Mouse (Mus musculus) midbrain, embryonic 15.5 days (tissue): Measurements from ENCODE around the gene Ptprj. TPM values are rescaled to one million over a fixed set of nuclear protein-coding genes. Genes with fewer than 3 reads are reported as not detected.

ENCODE experiments used
- ATAC-seq: fragments of 200-750 bp; cut with Nextera tagmentation; replicated peaks from 2 replicates; pipeline ENCODE4 v1.8.0; 2017; ENCODE audit warnings: moderate TSS enrichment
- H3K27ac ChIP-seq: fragments of 300-500 bp; sonication (generic); 2 replicates; pipeline ENCODE4 v1.5.1; 2015; ENCODE audit warnings: mild to moderate bottlenecking, inconsistent platforms
- H3K27me3 ChIP-seq: fragments of 300-500 bp; sonication (generic); replicated peaks from 2 replicates; pipeline ENCODE4 v1.6.1; 2015; ENCODE audit warnings: inconsistent platforms
- H3K36me3 ChIP-seq: fragments of 300-500 bp; sonication (generic); replicated peaks from 2 replicates; pipeline ENCODE4 v1.6.1; 2015; ENCODE audit warnings: inconsistent platforms
- H3K4me1 ChIP-seq: fragments of 300-500 bp; sonication (generic); 2 replicates; pipeline ENCODE4 v1.6.1; 2015; ENCODE audit warnings: inconsistent platforms
- H3K4me2 ChIP-seq: fragments of 300-500 bp; sonication (generic); 2 replicates; pipeline ENCODE4 v1.6.1; 2015; ENCODE audit warnings: inconsistent platforms, mild to moderate bottlenecking, moderate library complexity
- H3K4me3 ChIP-seq: fragments of 300-500 bp; sonication (generic); 2 replicates; pipeline ENCODE4 v1.5.1; 2015; ENCODE audit warnings: mild to moderate bottlenecking, inconsistent platforms
- H3K9ac ChIP-seq: fragments of 300-500 bp; sonication (generic); 2 replicates; pipeline ENCODE4 v1.6.1; 2015; ENCODE audit warnings: mild to moderate bottlenecking, inconsistent platforms
- H3K9me3 ChIP-seq: fragments of 300-500 bp; sonication (generic); 2 replicates; pipeline ENCODE4 v1.6.1; 2016; ENCODE audit warnings: inconsistent platforms
- WGBS: fragments of 180-500 bp; shearing (Covaris S2); methylation state at CpG from one replicate; pipeline ENCODE4 v1.1.7; 2015; ENCODE audit warnings: mixed read lengths; 5-methylcytosine and 5-hydroxymethylcytosine counted together
- polyA plus RNA-seq: library from polyadenylated mRNA; unstranded; fragments of >200 nt; fragmentation: Nextera tagmentation; extraction: Ambion mirVana; gene quantifications from 2 replicates; pipeline ENCODE4 v1.2.1, GENCODE M21; 2015

The Ptprj gene
- polyA plus RNA-seq, 1 experiment from 2014 or later = 6.1 TPM

DNA sequence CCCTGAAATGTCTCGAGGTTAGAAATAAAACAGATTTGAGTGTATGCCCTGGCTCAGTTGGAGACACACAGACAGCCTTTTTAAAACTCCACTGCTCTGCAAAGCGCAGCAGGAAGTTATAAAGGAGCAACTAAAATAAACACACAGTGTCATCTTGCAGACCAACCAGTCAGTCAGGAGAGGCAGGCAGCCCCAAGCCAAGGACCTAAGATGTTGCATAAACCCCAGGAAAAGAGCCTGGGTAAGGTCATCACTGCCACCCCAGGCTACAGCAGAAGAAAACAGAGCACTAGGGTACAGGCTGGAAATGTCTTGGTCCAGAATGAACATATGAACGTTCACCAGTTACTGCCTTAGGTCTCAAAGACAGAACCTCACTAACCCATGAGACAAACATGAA, 78.7 kb downstream of the Ptprj start:
- Histone ChIP-seq H3K27ac (no peak overlapping the region), H3K4me2 (no peak overlapping the region), H3K27me3 (no peaks in the 10 kb centered on the region), H3K9ac (no peak overlapping the region), H3K4me3 (no peak overlapping the region), H3K36me3 (no peaks in the 10 kb centered on the region), H3K9me3 (no peaks in the 10 kb centered on the region), H3K4me1 (peaks cover 6% of the 10 kb centered on the region; the same call in 1 of the 2 replicates)
- ATAC-seq = no peak
- 87% methylated on average over 3 of the region's 3 CpGs for WGBS

DNA sequence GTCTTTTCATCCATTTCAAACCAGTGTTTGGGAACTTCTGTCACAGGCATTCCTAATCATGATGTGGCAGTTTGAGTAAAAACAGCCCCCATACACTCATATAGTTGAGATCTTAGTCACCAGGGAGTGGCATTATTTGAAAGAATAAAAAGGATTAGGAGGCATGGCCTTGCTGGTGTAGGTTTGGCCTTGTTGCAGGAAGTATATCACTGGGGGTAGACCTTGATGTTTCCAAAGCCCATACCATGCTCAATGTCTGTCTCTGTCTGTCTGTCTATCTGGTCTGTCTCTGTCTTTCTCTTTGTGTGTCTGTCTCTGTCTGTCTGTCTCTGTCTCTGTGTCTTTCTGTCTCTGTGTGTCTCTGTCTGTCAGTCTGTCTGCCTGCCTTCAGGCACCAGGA, 79.6 kb downstream of the Ptprj start:
- H3K9ac ChIP-seq = no peak overlapping the region
- H3K4me2 ChIP-seq = no peak overlapping the region
- no peak for ATAC-seq
- no peaks in the 10 kb centered on the region for H3K27me3 ChIP-seq
- H3K36me3 ChIP-seq = no peaks in the 10 kb centered on the region
- H3K4me3 ChIP-seq = no peak overlapping the region
- H3K9me3 ChIP-seq = no peaks in the 10 kb centered on the region
- peaks cover 1% of the 10 kb centered on the region; the same call in 1 of the 2 replicates for H3K4me1 ChIP-seq
- H3K27ac ChIP-seq = no peak overlapping the region

DNA sequence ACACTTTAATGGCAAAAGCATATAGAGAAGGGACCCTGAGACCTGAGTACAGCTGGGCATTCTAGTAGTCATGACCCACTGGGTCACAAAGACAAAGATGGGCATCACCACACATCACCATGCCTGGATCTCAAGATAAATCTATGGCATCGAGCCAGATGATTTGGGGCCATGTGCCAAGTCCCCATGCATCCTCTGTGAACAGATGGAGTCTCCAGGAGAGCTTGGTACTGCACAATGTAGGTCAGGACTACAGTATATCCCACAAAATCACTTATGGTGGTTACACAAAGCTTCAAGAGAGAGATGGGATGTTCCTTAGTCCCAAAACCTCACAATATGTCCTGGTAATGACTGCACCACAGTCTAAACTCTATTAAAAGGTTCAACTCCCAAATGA, 81.4 kb downstream of the Ptprj start:
- no peak overlapping the region for H3K9ac ChIP-seq
- H3K36me3 ChIP-seq = no peaks in the 10 kb centered on the region
- no peaks in the 10 kb centered on the region for H3K27me3 ChIP-seq
- no peaks in the 10 kb centered on the region; the same call in 1 of the 2 replicates for H3K4me1 ChIP-seq
- no peak for ATAC-seq
- H3K4me3 ChIP-seq = no peak overlapping the region
- no peaks in the 10 kb centered on the region for H3K9me3 ChIP-seq
- H3K27ac ChIP-seq = no peak overlapping the region
- WGBS = 88% methylated on average over 1 of the region's 1 CpGs
- no peak overlapping the region for H3K4me2 ChIP-seq

DNA sequence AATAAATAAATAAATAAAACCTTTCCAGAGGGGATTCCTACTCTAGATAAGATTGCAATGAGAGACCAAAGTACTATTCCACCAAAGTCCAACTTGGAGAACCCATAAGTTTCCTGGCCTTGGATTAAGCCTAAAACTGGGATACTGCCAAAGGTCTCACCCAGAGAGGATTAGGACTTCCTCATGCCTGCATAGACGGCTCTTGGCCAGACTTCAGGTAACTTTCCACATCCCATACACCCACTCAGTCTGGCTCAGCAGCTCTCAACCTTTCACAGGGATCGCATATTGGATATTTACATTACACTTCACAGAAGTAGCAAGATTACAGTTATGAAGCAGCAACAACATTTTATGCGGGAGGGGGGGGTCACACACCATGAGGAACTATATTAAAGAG, 82.9 kb downstream of the Ptprj start:
- no peak overlapping the region for H3K9ac ChIP-seq
- 82% methylated on average over 3 of the region's 3 CpGs for WGBS
- ATAC-seq = no peak
- no peak overlapping the region for H3K4me3 ChIP-seq
- H3K4me2 ChIP-seq = no peak overlapping the region
- H3K27ac ChIP-seq = no peak overlapping the region
- no peaks in the 10 kb centered on the region; the same call in 1 of the 2 replicates for H3K4me1 ChIP-seq
- no peaks in the 10 kb centered on the region for H3K9me3 ChIP-seq
- H3K36me3 ChIP-seq = no peaks in the 10 kb centered on the region
- H3K27me3 ChIP-seq = no peaks in the 10 kb centered on the region

DNA sequence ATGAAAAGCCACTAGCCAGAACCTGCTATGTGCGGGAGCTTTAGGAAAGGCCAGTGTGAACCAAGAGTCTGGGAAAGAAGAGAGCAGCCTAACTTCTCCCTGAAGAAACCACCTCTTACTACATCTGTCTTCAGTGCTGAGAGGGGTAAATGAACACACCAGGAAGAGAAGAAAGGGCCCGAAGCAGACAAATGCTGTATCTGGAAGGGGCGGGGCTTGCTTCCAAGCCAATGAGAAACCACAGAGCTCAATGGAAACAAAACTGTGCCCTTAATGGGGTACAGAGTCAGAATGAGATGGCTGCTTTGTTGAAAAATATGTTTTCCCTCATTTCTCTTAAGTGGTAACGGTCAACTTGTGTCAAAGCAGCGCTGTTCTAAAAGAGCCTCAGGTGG, 83.8 kb downstream of the Ptprj start:
- ATAC-seq = no peak
- no peaks in the 10 kb centered on the region for H3K27me3 ChIP-seq
- WGBS = 73% methylated on average over 5 of the region's 5 CpGs

DNA sequence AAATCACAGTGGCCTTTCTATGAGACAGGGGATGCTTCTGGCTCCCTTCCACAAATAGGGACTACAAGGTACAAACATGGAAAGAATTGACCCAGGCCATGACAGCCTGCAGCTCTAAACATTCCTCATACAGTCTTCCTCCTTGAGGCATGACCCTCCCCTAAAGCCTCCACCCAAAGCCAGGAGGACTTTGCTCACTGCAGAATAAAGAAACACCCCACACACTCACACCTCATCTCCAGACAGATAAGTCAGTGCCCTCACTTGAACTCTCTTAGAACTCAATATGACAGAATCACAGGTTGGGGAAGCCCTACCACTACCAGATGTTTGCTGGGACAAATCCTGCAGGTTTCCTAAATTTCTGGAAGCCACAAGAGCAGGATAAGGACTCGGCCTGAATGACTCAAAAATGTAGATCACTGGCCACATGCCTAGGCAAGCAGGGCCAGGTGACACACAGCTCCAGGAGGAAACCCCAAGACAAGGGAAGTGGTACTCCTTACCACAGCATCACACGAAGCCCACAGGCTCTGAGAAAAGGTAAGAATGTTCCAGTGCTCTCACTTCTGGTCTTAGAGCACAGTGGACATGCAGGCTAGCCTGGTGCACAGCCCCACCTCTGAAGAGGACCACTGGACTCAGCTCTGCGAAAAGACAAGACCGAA, 84.3 kb downstream of the Ptprj start:
- Histone ChIP-seq H3K36me3 (no peaks in the 10 kb centered on the region), H3K9me3 (no peaks in the 10 kb centered on the region), H3K27me3 (no peaks in the 10 kb centered on the region), H3K9ac (no peak overlapping the region), H3K4me2 (no peak overlapping the region), H3K4me1 (no peaks in the 10 kb centered on the region; the same call in 1 of the 2 replicates), H3K4me3 (no peak overlapping the region), H3K27ac (no peak overlapping the region)
- ATAC-seq = no peak
- WGBS = 89% methylated on average over 4 of the region's 4 CpGs

More for the DNA sequence above, 83.8 kb downstream of the Ptprj start:
- no peak overlapping the region for H3K27ac ChIP-seq
- no peaks in the 10 kb centered on the region; the same call in 1 of the 2 replicates for H3K4me1 ChIP-seq
- no peak overlapping the region for H3K4me3 ChIP-seq
- no peak overlapping the region for H3K9ac ChIP-seq
- H3K9me3 ChIP-seq = no peaks in the 10 kb centered on the region
- H3K36me3 ChIP-seq = no peaks in the 10 kb centered on the region
- H3K4me2 ChIP-seq = no peak overlapping the region

DNA sequence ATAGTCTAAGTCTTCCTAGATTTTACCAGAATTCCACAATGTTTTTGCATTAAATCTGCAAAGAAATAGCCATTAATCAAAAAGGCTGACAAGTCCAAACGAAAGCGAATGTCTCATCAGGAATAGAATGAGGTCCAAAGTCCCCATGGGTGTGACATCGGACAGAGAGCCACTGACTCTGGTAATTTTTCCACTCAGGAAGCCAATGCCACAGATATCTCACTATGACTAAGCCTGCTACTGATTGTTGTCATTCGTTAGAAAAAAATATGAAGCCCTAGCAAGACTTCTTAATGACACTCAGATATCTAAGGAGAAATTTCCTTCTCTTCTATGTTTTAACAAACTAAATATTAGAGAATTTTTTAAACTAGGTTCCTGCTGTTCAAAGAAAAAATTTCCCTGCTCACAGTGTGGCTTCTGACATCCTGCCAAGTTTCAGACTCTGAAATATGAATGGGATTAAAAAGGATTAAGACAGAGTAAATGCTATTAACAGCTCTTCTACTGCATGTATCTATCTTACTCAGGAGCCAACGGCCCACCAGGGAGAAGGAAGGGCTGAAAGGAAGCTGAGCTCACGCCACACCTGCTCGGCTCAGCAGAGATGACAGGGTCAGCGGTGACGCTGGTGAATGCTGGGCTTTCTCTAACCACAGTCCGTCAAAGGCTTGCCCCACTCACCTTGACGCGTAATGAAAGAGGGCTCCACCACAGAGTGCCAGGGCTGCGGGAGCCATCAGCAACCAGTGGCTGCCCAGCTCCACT, 90.0 kb downstream of the Ptprj start:
- no peak overlapping the region for H3K9ac ChIP-seq
- WGBS = 39% methylated on average over 13 of the region's 13 CpGs
- H3K4me2 ChIP-seq = peak overlapping the region; percentile 31
- H3K36me3 ChIP-seq = no peaks in the 10 kb centered on the region
- ATAC-seq = peak; percentile 73
- no peak overlapping the region for H3K4me3 ChIP-seq
- H3K9me3 ChIP-seq = no peaks in the 10 kb centered on the region
- H3K4me1 ChIP-seq = peaks cover 10% of the 10 kb centered on the region
- H3K27ac ChIP-seq = 0 out of 2 replicates have a peak overlapping the region, but pooled peaks have one; percentile 53
- H3K27me3 ChIP-seq = no peaks in the 10 kb centered on the region

DNA sequence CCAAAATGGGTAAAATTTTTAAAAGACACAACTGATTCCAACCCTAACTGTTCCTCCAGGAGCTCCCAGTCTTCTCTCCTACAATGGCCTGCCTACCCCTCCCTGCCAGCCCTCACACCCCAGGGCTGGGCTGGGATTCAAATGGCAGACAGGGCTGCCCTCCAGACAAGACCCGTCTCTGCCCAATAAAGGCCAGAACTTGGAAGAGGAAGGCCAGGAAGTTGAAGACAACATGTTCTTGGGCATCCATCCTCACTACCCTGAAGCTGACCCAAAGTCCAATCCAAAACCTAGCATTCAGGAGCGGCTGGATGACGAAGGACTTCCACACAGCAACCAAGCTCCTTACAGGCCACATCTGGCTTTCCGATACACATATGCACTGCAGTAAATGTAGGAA, 90.6 kb downstream of the Ptprj start:
- 55% methylated on average over 4 of the region's 4 CpGs for WGBS
- Histone ChIP-seq H3K9me3 (no peaks in the 10 kb centered on the region), H3K4me1 (peaks cover 10% of the 10 kb centered on the region), H3K4me3 (no peak overlapping the region), H3K36me3 (no peaks in the 10 kb centered on the region), H3K27ac (no peak overlapping the region), H3K9ac (no peak overlapping the region), H3K27me3 (no peaks in the 10 kb centered on the region), H3K4me2 (no peak overlapping the region)
- no peak; the same call in 1 of the 2 replicates for ATAC-seq

DNA sequence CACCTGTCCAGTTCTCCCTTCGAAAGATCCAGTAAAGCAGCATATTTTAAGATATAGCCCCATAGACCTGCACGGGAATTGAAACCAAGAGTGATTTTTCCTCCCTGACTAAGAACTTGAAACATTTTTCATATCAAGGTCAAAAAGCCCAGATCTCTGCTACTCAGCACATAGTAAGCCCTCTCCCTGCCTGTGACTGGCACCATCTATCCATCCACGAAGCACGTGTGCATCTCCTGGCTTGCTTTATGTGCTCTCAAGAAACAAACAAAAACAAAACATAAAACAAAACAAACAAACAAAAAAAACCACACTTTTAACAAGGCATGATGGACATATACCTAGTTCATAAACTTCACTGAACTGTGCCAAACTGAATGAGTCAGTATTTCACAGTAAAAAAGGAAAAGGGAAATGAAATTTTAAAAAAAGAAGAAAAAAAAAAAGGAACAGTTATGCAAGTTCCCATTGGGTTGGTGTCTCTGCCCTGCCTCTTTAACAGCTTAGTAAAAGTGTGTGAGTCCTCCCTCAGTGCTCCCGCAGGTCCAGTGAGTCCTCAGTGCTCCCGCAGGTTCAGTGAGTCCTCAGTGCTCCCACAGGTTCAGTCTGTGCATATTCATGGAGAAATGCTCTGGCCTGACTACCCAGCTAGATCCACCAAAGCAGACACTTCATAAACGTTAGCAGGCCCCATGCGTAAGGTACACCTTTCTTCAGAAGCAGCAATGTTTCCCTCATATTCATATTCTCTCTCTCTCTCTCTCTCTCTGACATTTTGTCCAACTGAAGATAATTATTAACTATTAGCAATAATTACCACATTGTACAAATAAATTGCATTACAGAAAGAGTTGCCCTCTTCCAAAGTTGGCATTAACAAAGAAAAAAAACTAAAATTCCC, 91.5 kb downstream of the Ptprj start:
- H3K9me3 ChIP-seq = no peaks in the 10 kb centered on the region
- H3K4me3 ChIP-seq = no peak overlapping the region

DNA sequence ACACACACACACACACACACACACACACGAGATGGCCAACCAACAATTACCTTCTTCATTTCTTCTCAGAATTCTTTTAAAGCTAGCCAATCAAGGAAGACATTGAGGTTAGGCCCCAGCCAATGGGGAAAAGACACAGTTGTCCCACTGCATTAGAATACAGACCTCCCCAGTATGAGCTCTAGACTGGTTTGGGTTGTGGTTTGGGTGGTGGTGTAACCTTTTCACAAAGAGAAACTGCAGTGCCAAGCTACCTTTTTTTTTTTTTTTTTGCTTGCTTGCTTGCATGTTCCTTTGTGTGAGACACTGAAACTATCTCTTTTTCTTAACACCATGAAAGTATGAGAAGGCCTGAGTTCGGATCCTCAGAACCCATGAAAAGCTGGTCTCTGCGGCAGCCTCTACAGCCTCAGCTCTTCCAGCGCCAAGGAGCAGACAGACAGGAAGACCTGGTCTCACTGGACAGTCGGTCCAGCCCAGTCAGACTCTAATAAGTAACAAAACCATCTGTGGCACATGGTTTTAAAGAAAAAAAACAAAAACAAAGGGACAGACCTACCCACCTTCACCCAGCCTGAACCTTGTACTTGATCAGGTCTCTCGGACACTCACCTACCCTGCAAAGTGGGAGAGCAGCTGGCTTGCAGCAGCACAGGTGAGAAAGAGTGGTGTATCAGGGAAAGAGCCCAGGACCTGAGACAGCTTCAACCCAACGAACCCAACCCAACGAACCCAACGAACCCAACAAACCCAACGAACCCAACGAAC, 92.8 kb downstream of the Ptprj start:
- H3K9ac ChIP-seq = no peak overlapping the region
- WGBS = 93% methylated on average over 11 of the region's 11 CpGs
- no peak overlapping the region for H3K4me3 ChIP-seq
- no peak for ATAC-seq
- no peak overlapping the region for H3K27ac ChIP-seq
- H3K9me3 ChIP-seq = no peaks in the 10 kb centered on the region
- H3K4me1 ChIP-seq = peaks cover 10% of the 10 kb centered on the region
- no peak overlapping the region for H3K4me2 ChIP-seq
- H3K36me3 ChIP-seq = no peaks in the 10 kb centered on the region
- no peaks in the 10 kb centered on the region for H3K27me3 ChIP-seq

More for the DNA sequence above, 91.5 kb downstream of the Ptprj start:
- peaks cover 10% of the 10 kb centered on the region for H3K4me1 ChIP-seq
- H3K27me3 ChIP-seq = no peaks in the 10 kb centered on the region
- no peak overlapping the region for H3K9ac ChIP-seq
- H3K4me2 ChIP-seq = no peak overlapping the region
- WGBS = 79% methylated on average over 8 of the region's 8 CpGs
- H3K27ac ChIP-seq = no peak overlapping the region
- ATAC-seq = no peak
- H3K36me3 ChIP-seq = no peaks in the 10 kb centered on the region

DNA sequence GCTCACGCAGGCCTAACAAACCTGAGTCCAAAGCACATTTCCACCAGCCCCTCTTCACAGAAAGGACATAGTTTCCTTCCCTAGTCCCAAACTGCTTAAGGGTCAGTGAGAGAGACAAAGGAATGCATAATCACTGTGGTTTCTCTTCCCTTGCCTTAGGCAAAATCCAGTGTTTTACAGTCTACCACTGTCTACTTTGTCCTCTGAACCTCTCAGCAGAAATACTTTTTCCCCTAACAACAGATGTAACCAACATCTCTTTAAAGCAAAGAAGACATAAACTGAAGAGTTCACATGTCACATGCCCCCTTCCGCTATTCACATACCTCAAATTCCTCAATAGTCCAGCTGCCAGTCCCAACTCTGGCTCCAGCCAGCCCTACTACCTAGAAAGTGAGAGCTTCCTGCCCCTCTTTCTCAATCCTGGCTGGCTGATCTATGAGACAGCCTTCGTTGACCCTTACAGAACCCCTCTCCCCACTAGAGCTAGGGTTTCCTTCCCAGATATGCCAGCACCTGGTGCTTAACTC, 94.2 kb downstream of the Ptprj start:
- peaks cover 10% of the 10 kb centered on the region for H3K4me1 ChIP-seq
- H3K9ac ChIP-seq = no peak overlapping the region
- no peaks in the 10 kb centered on the region for H3K27me3 ChIP-seq
- WGBS = 83% methylated on average over 3 of the region's 3 CpGs
- H3K4me3 ChIP-seq = no peak overlapping the region
- H3K4me2 ChIP-seq = no peak overlapping the region
- H3K36me3 ChIP-seq = no peaks in the 10 kb centered on the region
- H3K9me3 ChIP-seq = no peaks in the 10 kb centered on the region
- H3K27ac ChIP-seq = no peak overlapping the region
- ATAC-seq = no peak
